Mouse (Mus musculus) forebrain, embryonic 12.5 days (tissue): ENCODE data around the gene Bend6. TPM values are rescaled to one million over a fixed set of nuclear protein-coding genes. Genes with fewer than 3 reads are reported as not detected.
"Not testable (repeated sequence)": the region's sequence is repeated elsewhere in the genome, so short reads cannot be mapped to it uniquely, and the experiment has no call there.

Experiments used
- ATAC-seq: fragments of 200-750 bp; cut with Nextera tagmentation; 2 replicates; pipeline ENCODE4 v1.8.0; 2017; ENCODE audit warnings: moderate TSS enrichment; ENCODE audit not compliant: low FRiP score
- H3K27ac ChIP-seq: fragments of 300-500 bp; sonication (generic); 2 replicates; pipeline ENCODE4 v1.5.1; 2016; ENCODE audit warnings: mild to moderate bottlenecking
- H3K27me3 ChIP-seq: fragments of 300-500 bp; sonication (generic); 2 replicates; pipeline ENCODE4 v1.6.1; 2016; ENCODE audit warnings: mild to moderate bottlenecking
- H3K36me3 ChIP-seq: fragments of 300-500 bp; sonication (generic); replicated peaks from 2 replicates; pipeline ENCODE4 v1.6.1; 2016; ENCODE audit warnings: mild to moderate bottlenecking
- H3K4me1 ChIP-seq: fragments of 300-500 bp; sonication (generic); 2 replicates; pipeline ENCODE4 v1.6.1; 2016
- H3K4me2 ChIP-seq: fragments of 300-500 bp; sonication (generic); 2 replicates; pipeline ENCODE4 v1.6.1; 2016; ENCODE audit warnings: mild to moderate bottlenecking, moderate library complexity
- H3K4me3 ChIP-seq: fragments of 300-500 bp; sonication (generic); replicated peaks from 2 replicates; pipeline ENCODE4 v1.5.1; 2016; ENCODE audit warnings: mild to moderate bottlenecking
- H3K9ac ChIP-seq: fragments of 300-500 bp; sonication (generic); 2 replicates; pipeline ENCODE4 v1.6.1; 2016; ENCODE audit warnings: mild to moderate bottlenecking
- H3K9me3 ChIP-seq: fragments of 300-500 bp; sonication (generic); 2 replicates; pipeline ENCODE4 v1.6.1; 2016
- WGBS: fragments of 180-500 bp; shearing (Covaris S2); methylation state at CpG from one replicate; pipeline ENCODE4 v1.1.7; 2016; 5-methylcytosine and 5-hydroxymethylcytosine counted together
- polyA plus RNA-seq: library from polyadenylated mRNA; unstranded; fragments of >200 nt; fragmentation: Nextera tagmentation; extraction: Ambion mirVana; gene quantifications from 2 replicates; pipeline ENCODE4 v1.2.1, GENCODE M21; 2016

Gene Bend6
- polyA plus RNA-seq, 1 experiment from 2014 or later: 3.9 TPM

- no peak for ATAC-seq
- H3K4me3 ChIP-seq: no peak overlapping the region
- H3K36me3 ChIP-seq: no peaks in the 10 kb centered on the region
- no peaks in the 10 kb centered on the region for H3K4me1 ChIP-seq
- no peak overlapping the region for H3K27ac ChIP-seq
- H3K4me2 ChIP-seq: no peak overlapping the region
- WGBS: 96% methylated on average over 2 of the region's 2 CpGs
- no peaks in the 10 kb centered on the region for H3K27me3 ChIP-seq
- no peak overlapping the region for H3K9ac ChIP-seq
- H3K9me3 ChIP-seq: no peaks in the 10 kb centered on the region
Observed at GRCm38 (mm10) chr1:33846807-33847206, 60.8 kb downstream of the Bend6 start.

- 75% methylated on average over 6 of the region's 6 CpGs for WGBS
- ATAC-seq: no peak
Observed at GRCm38 (mm10) chr1:33843823-33844222, 63.8 kb downstream of the Bend6 start.

GRCm38 (mm10) chr1:33838952-33839351 is 68.7 kb downstream of the Bend6 start:
- not testable (repeated sequence) for H3K4me3 ChIP-seq, H3K27me3 ChIP-seq, H3K9me3 ChIP-seq, ATAC-seq, H3K9ac ChIP-seq, H3K4me1 ChIP-seq, H3K27ac ChIP-seq, H3K36me3 ChIP-seq, H3K4me2 ChIP-seq
- 97% methylated on average over 14 of the region's 14 CpGs for WGBS

More at GRCm38 (mm10) chr1:33843823-33844222, 63.8 kb downstream of the Bend6 start:
- no peak overlapping the region for H3K9ac ChIP-seq
- no peaks in the 10 kb centered on the region for H3K4me1 ChIP-seq
- H3K9me3 ChIP-seq: no peaks in the 10 kb centered on the region
- no peak overlapping the region for H3K4me2 ChIP-seq
- H3K27me3 ChIP-seq: no peaks in the 10 kb centered on the region
- H3K36me3 ChIP-seq: no peaks in the 10 kb centered on the region
- no peak overlapping the region for H3K27ac ChIP-seq
- H3K4me3 ChIP-seq: no peak overlapping the region

- ATAC-seq: no peak
- Histone ChIP-seq H3K27ac (no peak overlapping the region), H3K4me2 (no peak overlapping the region), H3K4me1 (no peaks in the 10 kb centered on the region), H3K36me3 (no peaks in the 10 kb centered on the region), H3K9ac (no peak overlapping the region), H3K27me3 (no peaks in the 10 kb centered on the region), H3K4me3 (no peak overlapping the region), H3K9me3 (no peaks in the 10 kb centered on the region)
- 71% methylated on average over 4 of the region's 4 CpGs for WGBS
Observed at GRCm38 (mm10) chr1:33830586-33830985, 77.0 kb downstream of the Bend6 start.

- no peak for ATAC-seq
- Histone ChIP-seq H3K9ac (no peak overlapping the region), H3K4me3 (no peak overlapping the region), H3K4me2 (no peak overlapping the region), H3K27me3 (no peaks in the 10 kb centered on the region), H3K9me3 (no peaks in the 10 kb centered on the region), H3K27ac (no peak overlapping the region), H3K36me3 (peaks cover 2% of the 10 kb centered on the region; the same call in 1 of the 2 replicates), H3K4me1 (peaks cover 10% of the 10 kb centered on the region)
- WGBS: 86% methylated on average over 2 of the region's 2 CpGs
Observed at GRCm38 (mm10) chr1:33817931-33818330, 89.7 kb downstream of the Bend6 start.

GRCm38 (mm10) chr1:33813868-33814794 is 93.5 kb downstream of the Bend6 start, which contains the start of gene Zfp451:
Gene Zfp451 (minus strand): TSS chr1:33814595.
- under 1% methylated on average over 84 of the region's 85 CpGs for WGBS
- Histone ChIP-seq H3K9me3 (no peaks in the 10 kb centered on the region), H3K4me1 (peaks cover 19% of the 10 kb centered on the region), H3K4me3 (peak within 1 kb of the TSS; percentile 96), H3K27ac (peak within 1 kb of the TSS; percentile 93), H3K27me3 (no peaks in the 10 kb centered on the region), H3K36me3 (peaks cover 32% of the 10 kb centered on the region), H3K4me2 (peak within 1 kb of the TSS; percentile 80), H3K9ac (peak within 1 kb of the TSS; percentile 99)
- ATAC-seq: peak; percentile 96

GRCm38 (mm10) chr1:33813495-33813867 is 94.1 kb downstream of the Bend6 start:
- Histone ChIP-seq H3K4me1 (peaks cover 19% of the 10 kb centered on the region), H3K9ac (peak overlapping the region; percentile 99), H3K4me3 (peak overlapping the region; percentile 96), H3K4me2 (peak overlapping the region; percentile 80), H3K36me3 (peaks cover 37% of the 10 kb centered on the region), H3K27me3 (no peaks in the 10 kb centered on the region), H3K27ac (peak overlapping the region; percentile 93), H3K9me3 (no peaks in the 10 kb centered on the region)
- peak; percentile 9; the same call in 1 of the 2 replicates for ATAC-seq
- 11% methylated on average over 11 of the region's 11 CpGs for WGBS

GRCm38 (mm10) chr1:33803323-33803722 is 104.3 kb downstream of the Bend6 start:
- Histone ChIP-seq H3K36me3 (peaks cover 71% of the 10 kb centered on the region), H3K4me3 (no peak overlapping the region), H3K4me1 (no peaks in the 10 kb centered on the region), H3K9me3 (no peaks in the 10 kb centered on the region), H3K4me2 (no peak overlapping the region), H3K9ac (no peak overlapping the region), H3K27ac (no peak overlapping the region), H3K27me3 (no peaks in the 10 kb centered on the region)
- ATAC-seq: no peak
- WGBS: 95% methylated on average over 2 of the region's 2 CpGs

Other genes with a start within 250 kb of the Bend6 start
- 50.0 and 50.7 TPM in 2 replicates for gene Prim2, start 238.0 kb downstream of the Bend6 start, polyA plus RNA-seq
- gene Rab23, start 187.9 kb downstream of the Bend6 start, polyA plus RNA-seq: 30.7 and 32.3 TPM in 2 replicates
- 28.3 and 29.0 TPM in 2 replicates for gene Bag2, start 150.0 kb downstream of the Bend6 start, polyA plus RNA-seq
- 51.9 and 55.6 TPM in 2 replicates for gene Zfp451, start 93.2 kb downstream of the Bend6 start, polyA plus RNA-seq
- 26.8 and 30.8 TPM in 2 replicates for gene Dst, start 409 bp upstream of the Bend6 start, polyA plus RNA-seq